Mouse (Mus musculus): ENCODE results near the gene Cnep1r1. TPM values are rescaled to one million over a fixed set of nuclear protein-coding genes. Genes with fewer than 3 reads are reported as not detected.

Cnep1r1 gene
- 12.7 TPM in 1 of 2 replicates, not detected in the other for polyA plus RNA-seq (2012; ENCODE audit: insufficient read depth, low replicate concordance)

- H3K36me3 ChIP-seq (replicated peaks; ENCODE audit: low read length), result peaks cover 19% of the 10 kb centered on the region
- TF ChIP-seq FLI1 (IDR thresholded peaks at IDR 0.05; ENCODE audit: low read length) (no peak), GATA1 (IDR thresholded peaks at IDR 0.05; ENCODE audit: borderline replicate concordance, low read length) (no peak)
- no peaks in the 10 kb centered on the region for H3K9me3 ChIP-seq
- H3K27me3 ChIP-seq (replicated peaks), result peaks cover 11% of the 10 kb centered on the region
- H3K4me1 ChIP-seq, result peaks cover 9% of the 10 kb centered on the region; the same call in 1 of the 2 replicates
- H3K4me3 ChIP-seq (replicated peaks), result peak within 1 kb of the TSS; percentile 99
Measured at GRCm38 (mm10) chr8:88118456-88119036, at the start of gene Cnep1r1. TSS of gene Cnep1r1 (plus strand) at chr8:88118769.

- TF ChIP-seq FLI1 (IDR thresholded peaks at IDR 0.05; ENCODE audit: low read length) (no peak), GATA1 (IDR thresholded peaks at IDR 0.05; ENCODE audit: borderline replicate concordance, low read length) (no peak)
- Histone ChIP-seq H3K9me3 (no peaks in the 10 kb centered on the region), H3K4me3 (replicated peaks) (no peak overlapping the region), H3K4me1 (no peaks in the 10 kb centered on the region), H3K27me3 (replicated peaks) (peaks cover 4% of the 10 kb centered on the region), H3K36me3 (replicated peaks; ENCODE audit: low read length) (no peaks in the 10 kb centered on the region)
Measured at GRCm38 (mm10) chr8:88082183-88082582, 36.4 kb upstream of the Cnep1r1 start.

- no peaks in the 10 kb centered on the region for H3K9me3 ChIP-seq
Measured at GRCm38 (mm10) chr8:88088006-88088405, 30.6 kb upstream of the Cnep1r1 start.

GRCm38 (mm10) chr8:88091661-88092060 is 26.9 kb upstream of the Cnep1r1 start:
- Histone ChIP-seq H3K36me3 (replicated peaks; ENCODE audit: low read length) (no peaks in the 10 kb centered on the region), H3K27me3 (replicated peaks) (peaks cover 2% of the 10 kb centered on the region)
- TF ChIP-seq GATA1 (IDR thresholded peaks at IDR 0.05; ENCODE audit: borderline replicate concordance, low read length) (no peak), FLI1 (IDR thresholded peaks at IDR 0.05; ENCODE audit: low read length) (no peak)

More at GRCm38 (mm10) chr8:88088006-88088405, 30.6 kb upstream of the Cnep1r1 start:
- no peaks in the 10 kb centered on the region for H3K36me3 ChIP-seq (replicated peaks; ENCODE audit: low read length)
- no peak overlapping the region for H3K4me3 ChIP-seq (replicated peaks)
- H3K27me3 ChIP-seq (replicated peaks), result peaks cover 2% of the 10 kb centered on the region
- TF ChIP-seq GATA1 (IDR thresholded peaks at IDR 0.05; ENCODE audit: borderline replicate concordance, low read length), result no peak
- no peak for TF ChIP-seq FLI1 (IDR thresholded peaks at IDR 0.05; ENCODE audit: low read length)
- no peaks in the 10 kb centered on the region for H3K4me1 ChIP-seq

GRCm38 (mm10) chr8:88093367-88093766 is 25.2 kb upstream of the Cnep1r1 start:
- Histone ChIP-seq H3K36me3 (replicated peaks; ENCODE audit: low read length) (no peaks in the 10 kb centered on the region), H3K27me3 (replicated peaks) (peaks cover 2% of the 10 kb centered on the region), H3K9me3 (no peaks in the 10 kb centered on the region), H3K4me3 (replicated peaks) (no peak overlapping the region), H3K4me1 (no peaks in the 10 kb centered on the region)
- TF ChIP-seq FLI1 (IDR thresholded peaks at IDR 0.05; ENCODE audit: low read length), result no peak
- TF ChIP-seq GATA1 (IDR thresholded peaks at IDR 0.05; ENCODE audit: borderline replicate concordance, low read length), result no peak

More at GRCm38 (mm10) chr8:88091661-88092060, 26.9 kb upstream of the Cnep1r1 start:
- H3K9me3 ChIP-seq, result no peaks in the 10 kb centered on the region
- H3K4me1 ChIP-seq, result no peaks in the 10 kb centered on the region
- no peak overlapping the region for H3K4me3 ChIP-seq (replicated peaks)

GRCm38 (mm10) chr8:88098856-88099255 is 19.7 kb upstream of the Cnep1r1 start:
- Histone ChIP-seq H3K9me3 (no peaks in the 10 kb centered on the region), H3K4me3 (replicated peaks) (no peak overlapping the region), H3K36me3 (replicated peaks; ENCODE audit: low read length) (no peaks in the 10 kb centered on the region), H3K4me1 (no peaks in the 10 kb centered on the region), H3K27me3 (replicated peaks) (no peaks in the 10 kb centered on the region)
- TF ChIP-seq FLI1 (IDR thresholded peaks at IDR 0.05; ENCODE audit: low read length) (no peak), GATA1 (IDR thresholded peaks at IDR 0.05; ENCODE audit: borderline replicate concordance, low read length) (no peak)

GRCm38 (mm10) chr8:88099526-88099925 is 19.0 kb upstream of the Cnep1r1 start:
- Histone ChIP-seq H3K4me1 (no peaks in the 10 kb centered on the region), H3K9me3 (no peaks in the 10 kb centered on the region), H3K4me3 (replicated peaks) (no peak overlapping the region), H3K27me3 (replicated peaks) (no peaks in the 10 kb centered on the region), H3K36me3 (replicated peaks; ENCODE audit: low read length) (no peaks in the 10 kb centered on the region)
- no peak for TF ChIP-seq GATA1 (IDR thresholded peaks at IDR 0.05; ENCODE audit: borderline replicate concordance, low read length)
- no peak for TF ChIP-seq FLI1 (IDR thresholded peaks at IDR 0.05; ENCODE audit: low read length)

GRCm38 (mm10) chr8:88109241-88109640 is 9.3 kb upstream of the Cnep1r1 start:
- Histone ChIP-seq H3K36me3 (replicated peaks; ENCODE audit: low read length) (no peaks in the 10 kb centered on the region), H3K4me1 (no peaks in the 10 kb centered on the region), H3K27me3 (replicated peaks) (peaks cover 20% of the 10 kb centered on the region), H3K4me3 (replicated peaks) (no peak overlapping the region), H3K9me3 (peaks cover 8% of the 10 kb centered on the region)
- TF ChIP-seq FLI1 (IDR thresholded peaks at IDR 0.05; ENCODE audit: low read length) (no peak), GATA1 (IDR thresholded peaks at IDR 0.05; ENCODE audit: borderline replicate concordance, low read length) (no peak)

- Histone ChIP-seq H3K36me3 (replicated peaks; ENCODE audit: low read length) (peaks cover 23% of the 10 kb centered on the region), H3K27me3 (replicated peaks) (peaks cover 10% of the 10 kb centered on the region), H3K4me1 (peaks cover 9% of the 10 kb centered on the region; the same call in 1 of the 2 replicates), H3K4me3 (replicated peaks) (peak overlapping the region; percentile 99), H3K9me3 (no peaks in the 10 kb centered on the region)
- TF ChIP-seq FLI1 (IDR thresholded peaks at IDR 0.05; ENCODE audit: low read length) (no peak), GATA1 (IDR thresholded peaks at IDR 0.05; ENCODE audit: borderline replicate concordance, low read length) (no peak)
Measured at GRCm38 (mm10) chr8:88119076-88119475, 507 bp downstream of the Cnep1r1 start.

GRCm38 (mm10) chr8:88124850-88125249 is 6.3 kb downstream of the Cnep1r1 start:
- Histone ChIP-seq H3K27me3 (replicated peaks) (no peaks in the 10 kb centered on the region), H3K4me1 (peaks cover 14% of the 10 kb centered on the region; the same call in 1 of the 2 replicates), H3K4me3 (replicated peaks) (no peak overlapping the region), H3K36me3 (replicated peaks; ENCODE audit: low read length) (peaks cover 72% of the 10 kb centered on the region), H3K9me3 (no peaks in the 10 kb centered on the region)
- TF ChIP-seq GATA1 (IDR thresholded peaks at IDR 0.05; ENCODE audit: borderline replicate concordance, low read length) (no peak), FLI1 (IDR thresholded peaks at IDR 0.05; ENCODE audit: low read length) (no peak)
